Mouse (Mus musculus) adipose tissue, adult 10 weeks (tissue): ENCODE measurements around the gene Ahctf1. TPM values are rescaled to one million over a fixed set of nuclear protein-coding genes. Genes with fewer than 3 reads are reported as not detected.

Experiments used
- polyA plus RNA-seq: library from polyadenylated mRNA; stranded (reverse); fragments of 350-450 nt; fragmentation: Illumina TruSeq; extraction: RNeasy Lipid Tissue Mini Kit (QIAGEN cat#74804); gene quantifications from one replicate; pipeline ENCODE4 v1.2.3, GENCODE M21; 2014; ENCODE audit warnings: low read depth, low replicate concordance

Ahctf1 gene
- polyA plus RNA-seq, result 29.8 TPM

GRCm38 (mm10) chr1:179803513-179804139 lies at the start of gene Ahctf1:
TSS of gene Ahctf1 (minus strand) at chr1:179803680.

GRCm38 (mm10) chr1:179802610-179803512 lies 619 bp downstream of the Ahctf1 start, which contains the start of gene Gm10518:
TSS of gene Gm10518 (plus strand) at chr1:179803376.

DNA sequence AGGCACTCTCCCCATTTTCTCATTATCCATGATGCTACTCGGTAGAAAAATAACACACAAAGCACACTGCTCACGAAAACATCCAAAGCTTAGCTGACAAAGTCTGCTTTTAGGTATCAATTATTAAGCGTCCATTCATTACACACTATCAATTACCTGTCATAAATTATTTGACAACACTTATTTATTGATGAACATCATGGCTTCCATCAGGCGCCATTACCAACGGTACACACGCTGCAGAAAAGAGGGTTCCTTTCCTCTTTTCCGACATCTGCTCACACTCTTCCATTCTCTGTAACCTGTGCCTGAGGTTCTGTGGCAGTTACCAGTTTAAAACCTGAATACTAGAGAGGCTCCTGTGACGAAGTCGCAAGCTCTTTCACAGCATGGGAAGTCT lies 58.3 kb downstream of the Ahctf1 start, which contains the start of gene Kif28:
TSS of gene Kif28 (minus strand) at position 101 of the 400 bp plus-strand sequence.

Other genes starting within 250 kb of the Ahctf1 start
- 38.8 TPM for gene Sccpdh, start 135.5 kb downstream of the Ahctf1 start, polyA plus RNA-seq
- gene Kif28, start 58.4 kb downstream of the Ahctf1 start, polyA plus RNA-seq, result not detected
- not detected for gene Gm10518, start 304 bp downstream of the Ahctf1 start, polyA plus RNA-seq
- gene Cdc42bpa, start 156.8 kb upstream of the Ahctf1 start, polyA plus RNA-seq, result 32.0 TPM